Mouse (Mus musculus) testis, adult 2 months (tissue): ENCODE measurements around the gene Lsm11.

Source experiments
- CTCF ChIP-seq: fragments of 200-500 bp; IDR thresholded peaks from 2 replicates; pipeline ENCODE4 v1.5.1; 2012; ENCODE audit warnings: low read depth, mild to moderate bottlenecking, inconsistent platforms, low read length, moderate library complexity; ENCODE audit not compliant: control insufficient read depth, insufficient read depth, insufficient replicate concordance
- POLR2A ChIP-seq: fragments of 200-500 bp; IDR thresholded peaks from 2 replicates; pipeline ENCODE4 v1.6.1; 2012; ENCODE audit warnings: low read depth, mild to moderate bottlenecking, inconsistent platforms, low read length, moderate library complexity; ENCODE audit not compliant: control insufficient read depth

DNA sequence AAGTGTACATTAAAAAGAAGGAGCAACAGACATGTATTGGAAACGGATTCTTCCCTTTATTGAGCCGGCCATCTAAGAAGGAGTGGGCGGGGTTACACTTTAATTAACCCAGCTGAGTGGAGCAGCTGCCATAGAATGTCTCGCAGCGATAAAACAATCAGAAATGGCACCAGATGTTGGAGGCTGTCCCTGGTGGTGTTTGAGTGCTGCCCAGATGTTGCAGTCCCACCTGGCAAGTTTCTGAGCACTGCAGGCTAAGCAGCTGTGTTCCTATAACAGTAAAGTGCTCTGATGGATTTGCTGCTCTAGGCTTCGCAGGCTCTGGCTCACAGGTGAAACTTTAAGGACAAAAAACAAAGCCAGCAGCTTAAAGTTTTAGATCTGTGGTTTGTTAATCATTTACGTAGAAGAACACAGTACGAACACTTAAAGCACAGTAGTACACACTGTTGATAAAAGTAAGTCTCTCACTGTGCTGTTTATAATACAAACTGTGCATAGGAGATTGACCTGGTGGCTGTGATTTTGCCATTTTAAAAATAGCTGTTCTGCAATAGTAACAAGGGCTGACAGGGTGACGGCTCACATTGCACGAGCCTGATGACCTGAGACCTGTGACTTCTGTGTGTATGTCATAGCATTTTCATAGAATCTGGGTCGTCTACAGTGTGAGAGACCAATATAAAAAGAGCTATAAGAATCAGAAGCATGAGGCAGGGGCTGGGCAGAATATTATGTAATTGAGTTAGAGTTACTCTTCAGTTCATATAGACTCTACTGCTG, 44.3 kb downstream of the Lsm11 start:
- TF ChIP-seq POLR2A: no peak
- TF ChIP-seq CTCF: no peak
